Mouse (Mus musculus): ENCODE results near the gene Slc25a4.
A peak's percentile ranks its signal among the peaks of the same experiment; 100 is the strongest.

Slc25a4 gene

DNA sequence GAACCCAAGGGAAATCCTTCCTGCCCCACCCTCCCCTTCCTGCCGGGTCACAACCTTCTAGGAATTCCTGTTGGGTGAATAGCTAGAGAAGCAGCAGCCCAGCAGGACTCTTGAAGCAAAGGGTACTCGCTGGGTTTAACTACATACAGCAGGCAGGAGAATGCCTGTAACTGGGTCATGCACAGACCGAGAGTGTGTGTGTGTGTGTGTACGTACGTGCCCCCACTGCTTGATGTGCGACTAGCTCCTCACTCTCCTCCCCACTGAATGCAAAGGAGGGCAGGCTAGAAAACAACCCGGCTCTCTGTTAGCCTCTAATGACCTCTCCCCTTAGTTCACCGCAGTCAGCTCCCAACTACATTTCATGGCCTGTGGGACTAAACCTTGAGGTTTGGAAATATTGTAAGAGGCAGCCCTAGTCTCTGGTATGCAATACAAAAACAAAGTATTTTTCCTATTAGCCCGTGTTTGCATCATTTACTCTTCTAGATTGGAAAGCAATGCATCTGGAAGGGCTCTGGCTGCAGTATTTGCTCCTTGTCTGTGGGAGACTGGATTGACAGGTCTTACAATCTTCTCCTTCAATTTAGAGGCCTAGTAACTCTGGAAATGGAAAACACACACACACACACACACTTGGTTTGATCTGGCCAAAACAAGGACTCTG, 6.0 kb downstream of the Slc25a4 start:
- no peak for DNase-seq (ENCODE audit: low read depth, low spot score)

DNA sequence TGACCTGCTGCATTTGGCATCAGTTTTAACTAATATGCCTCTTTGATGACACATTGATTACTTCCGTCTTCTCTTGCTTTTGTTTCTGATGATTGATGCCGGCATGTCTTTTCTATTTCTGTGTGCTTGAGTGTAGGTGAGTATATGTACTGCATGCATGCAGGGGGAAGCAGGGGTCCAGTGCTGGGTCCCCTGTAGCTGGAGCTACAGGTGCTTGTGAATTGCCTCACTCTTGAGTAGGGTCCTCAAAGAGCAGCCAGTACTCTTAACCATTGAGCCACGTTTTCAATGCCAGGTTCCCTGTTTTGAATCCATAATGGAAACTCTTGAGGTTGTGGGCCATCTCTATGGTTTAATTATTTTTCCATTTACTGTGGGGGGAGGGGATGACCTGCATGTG, 6.8 kb downstream of the Slc25a4 start:
- DNase-seq (ENCODE audit: low read depth, low spot score): no peak

DNA sequence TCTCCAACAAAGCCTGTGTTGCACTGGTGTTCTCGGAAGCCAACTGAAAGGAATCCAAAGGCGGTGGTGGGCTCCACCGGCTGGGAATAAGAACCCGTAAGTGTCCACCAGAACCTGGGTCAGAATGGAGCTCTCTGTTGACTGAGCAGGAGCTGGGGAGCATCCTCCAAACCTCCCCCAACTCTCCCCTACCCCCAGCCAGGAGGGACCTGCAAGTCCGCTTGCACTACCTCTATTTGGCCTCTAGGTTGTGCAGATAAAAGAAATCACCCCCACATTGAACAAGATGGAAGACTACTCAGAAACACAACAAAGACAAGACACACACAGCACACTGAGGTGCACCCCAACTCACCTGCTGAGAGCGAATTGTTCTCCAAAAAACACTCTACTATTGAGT, 8.7 kb downstream of the Slc25a4 start:
- DNase-seq (ENCODE audit: low read depth, low spot score): peak; percentile 36

DNA sequence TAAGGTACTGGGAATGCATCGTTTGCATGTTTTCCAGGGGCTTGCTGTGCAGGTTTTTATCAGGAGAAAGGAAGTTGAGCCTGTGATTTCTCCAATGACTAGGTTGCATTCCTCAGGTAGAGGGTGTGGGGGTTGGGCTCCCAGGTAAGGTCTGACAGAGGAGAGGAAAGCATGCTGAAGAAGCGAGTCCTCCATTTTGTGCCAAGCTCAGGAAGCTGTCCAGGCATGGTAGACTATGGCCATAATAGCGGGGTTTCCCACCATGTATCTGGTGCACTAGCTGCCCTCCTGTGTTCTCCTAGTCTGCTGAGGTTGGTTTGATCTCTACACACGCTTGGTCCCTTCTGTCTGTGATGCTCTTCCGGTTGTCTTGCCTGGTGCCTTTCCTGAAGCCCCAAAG, 13.4 kb downstream of the Slc25a4 start:
- no peak for DNase-seq (ENCODE audit: low read depth, low spot score)

DNA sequence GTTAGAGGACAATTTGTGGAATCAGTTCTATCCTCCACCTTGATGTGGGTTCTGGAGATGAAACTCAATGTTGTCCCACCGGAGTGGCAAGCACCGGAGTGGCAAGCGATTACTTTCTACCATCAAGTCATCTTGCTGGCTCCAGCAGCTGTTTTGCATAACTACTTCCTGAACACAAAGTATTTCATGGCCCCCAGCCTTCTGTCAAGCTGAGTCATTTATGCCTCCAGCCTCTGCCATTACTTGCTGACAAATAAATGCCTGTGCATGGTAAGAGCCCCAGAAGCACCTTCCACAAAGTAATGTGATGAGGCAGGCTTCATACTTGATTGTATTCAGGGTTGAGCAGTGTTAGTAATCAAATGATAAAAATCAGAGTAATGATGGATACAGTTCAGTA, 14.2 kb downstream of the Slc25a4 start:
- DNase-seq (ENCODE audit: low read depth, low spot score): no peak

DNA sequence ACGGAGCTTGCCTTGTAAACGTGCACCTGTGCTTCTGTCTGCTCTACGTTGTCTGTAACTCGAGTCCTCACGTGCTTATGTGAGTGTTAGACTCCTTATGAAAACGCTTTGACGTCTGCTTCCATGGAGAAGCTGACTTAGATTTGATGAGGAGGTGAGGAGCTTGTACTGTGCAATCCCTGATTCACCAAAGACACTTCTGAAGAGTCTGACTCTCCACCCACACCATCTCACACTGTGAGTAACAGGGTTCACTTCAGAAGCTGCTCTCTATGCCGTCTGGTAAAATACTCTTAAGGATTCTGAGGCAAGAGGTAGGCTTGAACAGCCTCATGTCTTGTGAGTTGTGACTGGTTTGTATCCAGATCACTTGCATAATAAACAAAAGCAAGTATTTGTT, 18.0 kb downstream of the Slc25a4 start:
- no peak for DNase-seq (ENCODE audit: low read depth, low spot score)

DNA sequence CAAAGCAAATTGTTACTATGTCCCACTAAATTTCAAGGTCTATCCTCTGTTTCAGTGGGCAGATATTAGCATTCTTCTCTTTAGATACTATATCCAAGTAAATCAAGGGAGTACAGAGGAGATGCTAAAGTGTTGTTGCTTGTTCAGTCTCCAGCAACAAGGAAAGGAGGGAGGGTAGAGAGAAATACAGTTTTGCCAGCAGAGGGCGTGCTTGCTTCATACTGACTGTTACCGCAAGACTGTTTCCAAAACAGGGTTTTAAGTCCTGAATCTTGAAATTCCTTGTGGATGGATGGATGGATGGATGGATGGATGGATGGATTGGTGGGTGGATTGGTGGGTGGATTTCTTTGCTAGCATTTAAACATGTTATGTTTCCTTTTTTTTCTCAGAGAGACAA, 25.7 kb downstream of the Slc25a4 start:
- peak; percentile 78 for DNase-seq (ENCODE audit: low read depth, low spot score)

DNA sequence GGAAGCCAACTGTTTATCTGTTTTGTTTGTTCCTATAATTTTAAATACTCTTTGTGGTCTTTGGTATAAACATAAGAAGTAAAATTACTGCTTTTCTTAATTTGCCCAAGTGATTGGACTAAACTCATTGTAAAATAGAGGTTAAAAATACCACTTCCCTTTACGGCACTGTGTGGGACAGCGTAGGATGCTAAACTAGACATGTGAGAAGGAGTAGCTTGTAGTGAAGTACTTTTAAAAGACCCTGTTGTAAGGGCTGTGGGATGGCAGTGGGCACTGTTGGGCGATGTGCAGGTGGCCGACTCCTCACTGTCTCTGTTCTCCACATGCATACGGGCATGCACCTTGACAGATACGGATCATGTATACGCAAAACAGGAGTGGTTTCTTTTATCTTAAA, 30.9 kb downstream of the Slc25a4 start:
- DNase-seq (ENCODE audit: low read depth, low spot score): no peak

DNA sequence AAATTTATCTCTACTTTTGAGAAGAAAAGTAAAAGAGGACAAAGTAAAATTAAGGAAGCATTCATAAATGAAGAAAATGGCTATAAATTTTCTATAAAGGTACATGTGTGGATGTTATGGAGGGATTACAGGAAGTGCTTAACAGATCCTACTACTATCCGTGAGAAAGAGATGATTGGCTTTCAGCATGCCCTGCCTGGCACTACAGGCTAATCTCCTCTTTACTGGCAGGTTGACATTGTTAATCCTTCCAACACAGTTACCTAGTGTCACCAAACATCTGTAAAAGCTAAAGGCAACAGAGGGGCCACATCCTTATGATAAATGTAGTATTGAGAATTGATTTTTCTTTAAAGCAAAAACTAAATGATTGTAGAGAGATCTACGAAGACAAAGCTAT, 37.4 kb downstream of the Slc25a4 start:
- DNase-seq (ENCODE audit: low read depth, low spot score): no peak

DNA sequence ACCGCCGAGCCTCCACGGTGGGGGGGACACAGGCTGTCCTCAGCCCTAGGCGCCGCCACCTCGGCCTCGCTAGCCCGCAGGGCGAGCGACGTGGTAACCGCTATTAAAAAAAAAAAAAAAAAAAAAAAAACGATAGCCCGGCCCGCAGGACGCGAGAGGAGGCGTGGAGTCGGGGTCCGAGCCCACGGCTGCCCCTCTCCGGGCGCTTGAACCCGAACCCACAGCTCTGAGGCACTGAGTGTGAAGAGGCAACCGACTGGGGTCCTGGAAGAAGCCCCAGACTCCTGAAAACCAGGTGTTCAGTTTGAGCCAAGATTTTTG, 47.3 kb downstream of the Slc25a4 start:
- no peak for DNase-seq (ENCODE audit: low read depth, low spot score)

DNA sequence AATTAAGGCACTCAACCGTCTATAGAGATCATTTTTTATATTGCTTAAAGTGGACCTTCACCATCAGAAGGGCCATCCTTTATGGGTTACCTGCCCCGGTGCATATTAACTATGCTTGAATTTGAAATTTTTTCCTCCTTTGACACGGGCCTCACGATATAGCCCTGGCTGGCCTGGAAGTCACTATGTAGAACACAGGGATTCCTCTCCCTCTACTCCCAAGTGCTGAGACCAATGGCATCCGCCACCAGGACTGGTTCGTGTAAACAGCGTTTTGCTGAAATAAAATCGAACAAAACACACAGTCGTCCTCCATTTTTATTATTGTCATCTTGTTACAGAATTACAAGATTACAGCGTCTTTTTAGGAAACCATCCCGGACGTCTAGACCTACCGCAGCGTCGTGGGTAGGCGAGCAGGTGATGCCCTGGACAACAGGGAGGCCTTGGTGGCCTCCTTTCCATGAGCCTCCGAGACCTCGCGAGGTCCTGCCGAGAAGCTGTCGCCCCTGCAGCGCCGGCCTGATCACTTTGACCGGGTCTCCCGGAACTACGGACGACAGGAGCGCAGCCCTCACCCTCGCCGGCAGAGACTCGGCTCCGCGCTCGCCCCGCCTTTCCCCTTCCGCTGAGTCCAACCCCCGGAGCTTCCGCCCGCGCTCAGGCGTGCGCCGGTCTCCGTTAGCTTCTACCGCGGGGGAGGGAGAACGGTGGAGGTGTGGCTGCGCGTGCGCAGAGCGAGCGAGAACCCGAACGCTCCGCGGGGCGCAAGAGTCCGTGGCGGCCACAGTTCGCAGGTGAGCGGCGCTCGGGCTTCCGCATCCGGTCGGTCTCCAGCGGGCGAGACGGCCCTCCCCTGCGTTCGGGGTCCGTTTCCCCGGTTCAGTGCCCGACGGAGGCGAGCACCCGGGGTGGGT, 47.9 kb downstream of the Slc25a4 start:
- DNase-seq (ENCODE audit: low read depth, low spot score): peak; percentile 97

Measured in CD4-positive, CD25-positive, alpha-beta regulatory T cell, adult 2 months (primary cell).